Mouse (Mus musculus): ENCODE measurements around the gene Galk1. TPM values are rescaled to one million over a fixed set of nuclear protein-coding genes. Genes with fewer than 3 reads are reported as not detected.
"Not testable (repeated sequence)": the region's sequence is repeated elsewhere in the genome, so short reads cannot be mapped to it uniquely, and the experiment has no call there.

The Galk1 gene
- polyA plus RNA-seq, 1 experiment from 2014 or later: 319 TPM

DNA sequence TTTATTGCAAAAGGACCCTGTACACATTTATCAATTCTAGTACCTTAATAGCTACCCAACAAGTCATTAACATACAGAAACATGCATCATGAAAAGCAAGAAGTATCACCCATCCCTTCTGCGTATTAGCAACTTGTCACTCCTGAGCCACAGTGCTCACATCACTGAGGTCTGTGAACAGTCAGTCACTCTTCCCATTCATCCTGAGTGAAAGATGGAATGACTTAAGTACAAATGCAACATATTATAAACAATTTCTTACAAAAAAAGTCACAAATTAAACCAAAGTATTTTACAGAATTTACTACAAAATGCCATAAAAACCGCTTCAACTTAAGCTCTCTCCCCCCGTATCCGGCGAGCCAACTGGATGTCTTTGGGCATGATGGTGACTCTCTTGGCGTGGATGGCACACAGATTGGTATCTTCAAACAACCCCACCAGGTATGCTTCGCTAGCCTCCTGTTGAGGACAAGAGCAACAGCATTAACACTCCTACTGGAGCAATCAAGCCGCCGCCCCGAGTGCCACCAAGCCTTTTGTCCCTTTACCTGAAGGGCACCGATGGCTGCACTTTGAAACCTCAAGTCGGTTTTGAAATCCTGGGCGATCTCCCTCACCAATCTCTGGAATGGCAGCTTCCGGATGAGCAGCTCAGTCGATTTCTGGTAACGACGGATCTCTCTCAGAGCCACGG lies 10.7 kb upstream of the Galk1 start:
- Histone ChIP-seq H3K36me3 (replicated peaks; ENCODE audit: insufficient read depth, low read length) (peaks cover 19% of the 10 kb centered on the region), H3K4me3 (ENCODE audit: low read depth, low read length) (peak overlapping the region; percentile 100), H3K9ac (replicated peaks) (peak overlapping the region; percentile 100), H3K27ac (ENCODE audit: low read depth) (peak overlapping the region; percentile 100), H3K4me2 (ENCODE audit: low read depth, low read length) (peak overlapping the region; percentile 63)
- not testable (repeated sequence) for ATAC-seq; H3K4me1 ChIP-seq (ENCODE audit: insufficient read depth); H3K27me3 ChIP-seq (ENCODE audit: insufficient read depth, low read length); H3K9me3 ChIP-seq (ENCODE audit: low read length)
- TF ChIP-seq EP300 (IDR thresholded peaks at IDR 0.05; ENCODE audit: low read depth): 0 out of 2 replicates have a peak, but pooled peaks have one; percentile 27
- peak; percentile 56 for DNase-seq
- 3% methylated on average over 18 of the region's 18 CpGs for WGBS (ENCODE audit: insufficient replicate concordance)

DNA sequence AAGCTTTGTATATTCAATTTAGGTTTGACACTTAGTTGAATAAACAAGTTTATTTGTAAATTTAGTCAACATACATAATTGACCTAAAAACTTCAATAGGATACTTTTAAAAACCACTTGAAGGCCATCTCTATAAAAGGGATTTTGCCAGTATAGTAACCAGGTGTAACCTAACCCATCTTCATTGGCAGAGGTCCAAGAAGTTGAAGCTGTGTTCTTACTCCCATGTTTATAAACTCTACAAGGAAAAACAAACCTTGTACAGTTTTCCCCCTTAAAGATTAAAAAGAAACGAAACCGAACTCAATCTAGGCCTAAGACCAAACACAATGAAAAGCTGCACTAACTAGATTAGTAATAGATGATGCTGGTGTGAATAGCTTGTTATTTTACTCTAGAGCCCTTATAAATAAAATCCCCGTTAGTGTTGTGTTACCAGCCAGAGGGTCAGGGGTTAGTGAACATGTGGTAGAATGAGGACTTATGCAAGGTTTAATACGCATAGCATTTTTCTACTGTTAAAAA lies 9.8 kb upstream of the Galk1 start:
- Histone ChIP-seq H3K27me3 (ENCODE audit: insufficient read depth, low read length) (no peaks in the 10 kb centered on the region), H3K9ac (replicated peaks) (peak overlapping the region; percentile 59), H3K36me3 (replicated peaks; ENCODE audit: insufficient read depth, low read length) (peaks cover 19% of the 10 kb centered on the region), H3K4me2 (ENCODE audit: low read depth, low read length) (peak overlapping the region; percentile 79), H3K9me3 (ENCODE audit: low read length) (no peaks in the 10 kb centered on the region), H3K4me1 (ENCODE audit: insufficient read depth) (0 out of 2 replicates have a peak, but pooled peaks cover 2% of the 10 kb centered on the region), H3K27ac (ENCODE audit: low read depth) (peak overlapping the region; percentile 13; the same call in 1 of the 2 replicates), H3K4me3 (ENCODE audit: low read depth, low read length) (peak overlapping the region; percentile 52)
- no peak for ATAC-seq
- no peak for TF ChIP-seq EP300 (IDR thresholded peaks at IDR 0.05; ENCODE audit: low read depth)
- no peak for TF ChIP-seq CTCF (IDR thresholded peaks at IDR 0.05; ENCODE audit: low read depth)
- DNase-seq: no peak
- 70% methylated on average over 4 of the region's 4 CpGs for WGBS (ENCODE audit: insufficient replicate concordance)

DNA sequence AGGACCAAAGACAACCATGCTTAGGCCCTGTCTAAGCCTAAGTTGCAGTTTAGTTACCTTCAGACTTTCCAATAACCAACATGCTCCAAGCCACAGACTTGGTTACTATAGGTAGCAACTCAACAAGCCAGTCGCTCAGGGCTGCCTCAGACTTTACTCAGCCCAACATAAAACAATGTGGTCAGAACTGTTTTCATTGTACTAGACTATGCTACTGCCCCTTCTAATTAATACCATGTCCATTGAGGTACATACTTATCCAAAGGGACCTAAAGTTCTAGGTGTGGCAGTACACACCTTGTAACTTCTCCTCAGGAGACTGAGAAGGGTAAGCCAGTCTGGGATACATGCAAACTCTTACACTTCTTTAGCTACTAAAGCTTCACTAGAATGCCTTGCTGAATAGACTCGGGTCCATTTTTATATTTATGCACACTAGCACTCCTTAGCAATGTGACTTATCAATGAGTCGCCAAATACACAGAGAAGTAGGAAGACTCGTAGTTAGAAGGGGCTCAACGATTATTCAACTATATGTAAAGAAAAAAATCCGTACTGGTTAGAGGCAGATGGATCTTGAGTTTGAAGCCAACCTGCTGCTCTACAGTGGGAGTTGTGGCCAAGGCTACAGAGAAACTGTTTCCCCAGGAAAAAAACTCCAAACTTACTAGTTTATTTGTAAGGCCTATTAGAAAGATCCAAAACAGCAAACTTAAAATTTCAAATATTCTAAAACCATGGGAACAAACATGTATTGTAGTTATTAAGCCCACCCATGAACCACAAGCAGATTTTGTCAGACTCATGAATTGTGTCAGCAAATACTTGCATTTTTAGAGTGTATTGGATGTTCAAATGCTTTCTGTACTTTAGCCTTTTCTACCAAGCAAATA lies 9.1 kb upstream of the Galk1 start:
- no peak for ATAC-seq

DNA sequence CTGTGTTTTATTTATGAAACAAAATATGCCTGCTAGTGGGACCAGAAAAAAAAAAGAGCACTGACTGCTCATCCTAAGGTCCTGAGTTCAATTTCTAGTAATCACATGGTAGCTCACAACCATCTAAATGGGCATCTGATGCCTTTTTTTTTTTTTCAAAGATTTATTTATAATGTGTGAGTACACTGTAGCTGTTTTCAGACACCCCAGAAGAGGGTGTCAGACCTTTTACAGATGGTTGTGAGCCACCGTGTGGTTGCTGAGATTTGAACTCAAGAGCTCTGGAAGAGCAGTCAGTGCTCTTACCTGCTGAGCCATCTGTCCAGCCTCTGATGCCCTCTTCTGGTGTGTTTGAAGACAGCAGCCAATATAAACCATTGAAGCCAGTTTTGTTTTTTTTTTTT lies 8.0 kb upstream of the Galk1 start:
- Histone ChIP-seq H3K27me3 (ENCODE audit: insufficient read depth, low read length) (no peaks in the 10 kb centered on the region), H3K27ac (ENCODE audit: low read depth) (0 out of 2 replicates have a peak overlapping the region, but pooled peaks have one; percentile 53), H3K9me3 (ENCODE audit: low read length) (no peaks in the 10 kb centered on the region), H3K4me2 (ENCODE audit: low read depth, low read length) (no peak overlapping the region), H3K36me3 (replicated peaks; ENCODE audit: insufficient read depth, low read length) (peaks cover 19% of the 10 kb centered on the region), H3K4me1 (ENCODE audit: insufficient read depth) (0 out of 2 replicates have a peak, but pooled peaks cover 2% of the 10 kb centered on the region), H3K9ac (replicated peaks) (no peak overlapping the region), H3K4me3 (ENCODE audit: low read depth, low read length) (no peak overlapping the region)
- WGBS (ENCODE audit: insufficient replicate concordance): 16% methylated on average over 1 of the region's 1 CpGs
- TF ChIP-seq EP300 (IDR thresholded peaks at IDR 0.05; ENCODE audit: low read depth) (no peak), CTCF (IDR thresholded peaks at IDR 0.05; ENCODE audit: low read depth) (peak; percentile 41)
- peak; percentile 0; the same call in 1 of the 2 replicates for ATAC-seq
- no peak for DNase-seq

More for the DNA sequence above, 9.1 kb upstream of the Galk1 start:
- WGBS (ENCODE audit: insufficient replicate concordance): 72% methylated on average over 6 of the region's 6 CpGs
- Histone ChIP-seq H3K4me3 (ENCODE audit: low read depth, low read length) (peak overlapping the region; percentile 52), H3K27me3 (ENCODE audit: insufficient read depth, low read length) (no peaks in the 10 kb centered on the region), H3K9ac (replicated peaks) (peak overlapping the region; percentile 38), H3K27ac (ENCODE audit: low read depth) (peak overlapping the region; percentile 2; the same call in 1 of the 2 replicates), H3K4me1 (ENCODE audit: insufficient read depth) (0 out of 2 replicates have a peak, but pooled peaks cover 2% of the 10 kb centered on the region), H3K4me2 (ENCODE audit: low read depth, low read length) (peak overlapping the region; percentile 79), H3K36me3 (replicated peaks; ENCODE audit: insufficient read depth, low read length) (peaks cover 19% of the 10 kb centered on the region), H3K9me3 (ENCODE audit: low read length) (no peaks in the 10 kb centered on the region)
- no peak for DNase-seq
- TF ChIP-seq CTCF (IDR thresholded peaks at IDR 0.05; ENCODE audit: low read depth) (no peak), EP300 (IDR thresholded peaks at IDR 0.05; ENCODE audit: low read depth) (no peak)

DNA sequence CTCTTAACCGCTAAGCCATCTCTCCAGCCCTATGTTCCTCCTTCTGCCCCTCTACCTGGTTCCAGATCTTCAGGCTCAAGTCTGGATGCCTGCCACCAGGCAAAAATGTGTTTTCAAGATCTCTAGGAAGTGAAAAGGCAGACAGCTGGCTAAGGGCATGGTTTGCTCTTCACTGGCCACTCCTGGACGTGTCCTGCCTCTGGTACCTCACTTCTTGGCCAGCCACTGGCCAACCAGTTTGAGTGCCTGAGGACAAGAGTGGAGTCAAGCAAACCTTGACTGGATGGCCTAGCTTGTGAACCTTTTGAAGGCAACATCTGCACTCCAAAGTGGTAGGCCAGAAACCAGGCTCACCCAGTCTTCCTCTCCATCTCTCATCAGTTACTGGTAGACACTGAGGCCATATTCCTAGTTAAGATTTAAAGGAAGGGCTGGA lies 7.5 kb upstream of the Galk1 start:
- Histone ChIP-seq H3K36me3 (replicated peaks; ENCODE audit: insufficient read depth, low read length) (peaks cover 19% of the 10 kb centered on the region), H3K27ac (ENCODE audit: low read depth) (peak overlapping the region; percentile 53; the same call in 1 of the 2 replicates), H3K27me3 (ENCODE audit: insufficient read depth, low read length) (no peaks in the 10 kb centered on the region), H3K4me2 (ENCODE audit: low read depth, low read length) (no peak overlapping the region), H3K9me3 (ENCODE audit: low read length) (no peaks in the 10 kb centered on the region), H3K4me1 (ENCODE audit: insufficient read depth) (0 out of 2 replicates have a peak, but pooled peaks cover 2% of the 10 kb centered on the region), H3K4me3 (ENCODE audit: low read depth, low read length) (no peak overlapping the region), H3K9ac (replicated peaks) (no peak overlapping the region)
- no peak for DNase-seq
- WGBS (ENCODE audit: insufficient replicate concordance): 88% methylated on average over 2 of the region's 2 CpGs
- TF ChIP-seq EP300 (IDR thresholded peaks at IDR 0.05; ENCODE audit: low read depth): no peak
- TF ChIP-seq CTCF (IDR thresholded peaks at IDR 0.05; ENCODE audit: low read depth): no peak
- peak; percentile 2 for ATAC-seq
